Mouse (Mus musculus) cerebellum, postnatal 14 days (tissue): ENCODE data around the gene Gm26920.
"Not testable (repeated sequence)": the region's sequence is repeated elsewhere in the genome, so short reads cannot be mapped to it uniquely, and the experiment has no call there.

Experiments used
- DNase-seq, 2 experiments: peaks; one replicate each; pipeline ENCODE4 v3.0.0; 2021; ENCODE audit warnings: mixed read lengths in 2 of 2

Gm26920 gene

GRCm38 (mm10) chr7:30090092-30090969 lies at the start of gene Gm26920, which contains the start of gene Zfp566:
Gene Gm26920 (minus strand): TSS chr7:30090410.
Gene Zfp566 (minus strand): TSS chr7:30090527.
- DNase-seq: peak; percentile 98

- no peak for DNase-seq
Measured at GRCm38 (mm10) chr7:30136826-30137225, 46.6 kb upstream of the Gm26920 start.

GRCm38 (mm10) chr7:30132396-30132795 lies 42.2 kb upstream of the Gm26920 start:
- DNase-seq: no peak

- DNase-seq: no peak
Measured at GRCm38 (mm10) chr7:30129900-30130299, 39.7 kb upstream of the Gm26920 start.

GRCm38 (mm10) chr7:30122188-30122530 lies 31.9 kb upstream of the Gm26920 start:
- DNase-seq: no peak

- DNase-seq: peak; percentile 93 to 94
Measured at GRCm38 (mm10) chr7:30121308-30122187, 31.3 kb upstream of the Gm26920 start, which contains the start of gene Zfp382. Gene Zfp382 (plus strand): TSS chr7:30121942.

GRCm38 (mm10) chr7:30117935-30118334 lies 27.7 kb upstream of the Gm26920 start:
- DNase-seq: not testable (repeated sequence)

- no peak for DNase-seq
Measured at GRCm38 (mm10) chr7:30116076-30116475, 25.9 kb upstream of the Gm26920 start.

GRCm38 (mm10) chr7:30099297-30099696 lies 9.1 kb upstream of the Gm26920 start:
- DNase-seq: peak; percentile 33 to 43

- DNase-seq: no peak
Measured at GRCm38 (mm10) chr7:30095551-30096125, 5.4 kb upstream of the Gm26920 start.

GRCm38 (mm10) chr7:30094646-30095429 lies 4.6 kb upstream of the Gm26920 start, which contains the start of gene Zfp260:
Gene Zfp260 (plus strand): TSS chr7:30094777.
- peak; percentile 92 to 94 for DNase-seq

GRCm38 (mm10) chr7:30093918-30094415 lies 3.8 kb upstream of the Gm26920 start:
- DNase-seq: no peak

- DNase-seq: no peak
Measured at GRCm38 (mm10) chr7:30092666-30093065, 2.5 kb upstream of the Gm26920 start.

GRCm38 (mm10) chr7:30090970-30091585 lies 868 bp upstream of the Gm26920 start:
- peak; percentile 26 for DNase-seq

GRCm38 (mm10) chr7:30089405-30089804 lies 805 bp downstream of the Gm26920 start:
- DNase-seq: no peak

- DNase-seq: no peak
Measured at GRCm38 (mm10) chr7:30086524-30086923, 3.7 kb downstream of the Gm26920 start.

- DNase-seq: peak; percentile 86 to 90
Measured at GRCm38 (mm10) chr7:30072146-30073028, 17.8 kb downstream of the Gm26920 start, which contains the start of gene Zfp82. Gene Zfp82 (minus strand): TSS chr7:30072900.

- no peak for DNase-seq
Measured at GRCm38 (mm10) chr7:30064622-30065021, 25.6 kb downstream of the Gm26920 start.

GRCm38 (mm10) chr7:30062478-30062877 lies 27.7 kb downstream of the Gm26920 start:
- DNase-seq: peak; percentile 19 to 54

- no peak for DNase-seq
Measured at GRCm38 (mm10) chr7:30060341-30060740, 29.9 kb downstream of the Gm26920 start.
